Mouse (Mus musculus) neural tube, embryonic 11.5 days (tissue): ENCODE measurements around the gene Naa25. TPM values are rescaled to one million over a fixed set of nuclear protein-coding genes. Genes with fewer than 3 reads are reported as not detected.

Experiments
- ATAC-seq: fragments of 200-750 bp; cut with Nextera tagmentation; 2 replicates; pipeline ENCODE4 v1.8.0; 2017; ENCODE audit warnings: moderate number of reproducible peaks, mild to moderate bottlenecking, moderate TSS enrichment, moderate library complexity; ENCODE audit not compliant: insufficient read depth, low FRiP score, low TSS enrichment
- DNase-seq: peaks from one replicate; pipeline ENCODE4 v3.0.0-alpha.2; 2015; ENCODE audit warnings: low spot score
- H3K27ac ChIP-seq: fragments of 300-500 bp; sonication (generic); 2 replicates; pipeline ENCODE4 v1.5.1; 2014; ENCODE audit warnings: low read depth, mild to moderate bottlenecking, low read length
- H3K27me3 ChIP-seq: fragments of 300-500 bp; sonication (generic); 2 replicates; pipeline ENCODE4 v1.6.1; 2014; ENCODE audit warnings: mild to moderate bottlenecking, low read length, mixed read lengths; ENCODE audit not compliant: control insufficient read depth, insufficient read depth
- H3K36me3 ChIP-seq: fragments of 300-500 bp; sonication (generic); 2 replicates; pipeline ENCODE4 v1.6.1; 2014; ENCODE audit warnings: mild to moderate bottlenecking, low read length, moderate library complexity, mixed read lengths; ENCODE audit not compliant: control insufficient read depth, insufficient read depth
- H3K4me1 ChIP-seq: fragments of 300-500 bp; sonication (generic); 2 replicates; pipeline ENCODE4 v1.6.1; 2014; ENCODE audit warnings: low read length, mixed read lengths; ENCODE audit not compliant: control insufficient read depth, insufficient read depth
- H3K4me2 ChIP-seq: fragments of 300-500 bp; sonication (generic); 2 replicates; pipeline ENCODE4 v1.6.1; 2014; ENCODE audit warnings: low read depth, mild to moderate bottlenecking, moderate library complexity
- H3K4me3 ChIP-seq: fragments of 300-500 bp; sonication (generic); 2 replicates; pipeline ENCODE4 v1.5.1; 2014; ENCODE audit warnings: low read depth, low read length
- H3K9ac ChIP-seq: fragments of 300-500 bp; sonication (generic); 2 replicates; pipeline ENCODE4 v1.6.1; 2014; ENCODE audit warnings: mild to moderate bottlenecking, low read length
- H3K9me3 ChIP-seq: fragments of 300-500 bp; sonication (generic); 2 replicates; pipeline ENCODE4 v1.6.1; 2016; ENCODE audit warnings: low read length; ENCODE audit not compliant: control insufficient read depth
- WGBS: fragments of 180-500 bp; shearing (Covaris S2); extraction: QIAGEN DNeasy Blood & Tissue Kit; methylation state at CpG from one replicate; pipeline ENCODE4 v1.1.7; 2014; 5-methylcytosine and 5-hydroxymethylcytosine counted together
- polyA plus RNA-seq: library from polyadenylated mRNA; unstranded; fragments of >200 nt; fragmentation: Nextera tagmentation; extraction: Ambion mirVana; gene quantifications from 2 replicates; pipeline ENCODE4 v1.2.1, GENCODE M21; 2014

Naa25 gene
- polyA plus RNA-seq, 1 experiment from 2014 or later, result 57.0 TPM

GRCm38 (mm10) chr5:121400064-121400463 lies 2.3 kb downstream of the Naa25 start:
- Histone ChIP-seq H3K9ac (no peak overlapping the region), H3K27ac (no peak overlapping the region), H3K36me3 (no peaks in the 10 kb centered on the region; the same call in 1 of the 2 replicates), H3K27me3 (no peaks in the 10 kb centered on the region), H3K4me2 (no peak overlapping the region), H3K4me1 (peaks cover 6% of the 10 kb centered on the region; the same call in 1 of the 2 replicates), H3K9me3 (no peaks in the 10 kb centered on the region), H3K4me3 (no peak overlapping the region)
- no peak for ATAC-seq
- no peak for DNase-seq
- WGBS, result 82% methylated on average over 5 of the region's 5 CpGs

GRCm38 (mm10) chr5:121400849-121401248 lies 3.1 kb downstream of the Naa25 start:
- 91% methylated on average over 5 of the region's 5 CpGs for WGBS
- ATAC-seq, result no peak

GRCm38 (mm10) chr5:121407856-121408255 lies 10.1 kb downstream of the Naa25 start:
- Histone ChIP-seq H3K27ac (no peak overlapping the region), H3K36me3 (peaks cover 8% of the 10 kb centered on the region), H3K4me3 (no peak overlapping the region), H3K4me1 (no peaks in the 10 kb centered on the region), H3K9ac (no peak overlapping the region), H3K27me3 (no peaks in the 10 kb centered on the region), H3K4me2 (no peak overlapping the region), H3K9me3 (no peaks in the 10 kb centered on the region)
- WGBS, result 93% methylated on average over 8 of the region's 8 CpGs
- no peak for DNase-seq
- ATAC-seq, result no peak

More at GRCm38 (mm10) chr5:121400849-121401248, 3.1 kb downstream of the Naa25 start:
- no peak overlapping the region for H3K4me2 ChIP-seq
- H3K9me3 ChIP-seq, result no peaks in the 10 kb centered on the region
- no peak overlapping the region for H3K27ac ChIP-seq
- H3K27me3 ChIP-seq, result no peaks in the 10 kb centered on the region
- no peak overlapping the region for H3K4me3 ChIP-seq
- DNase-seq, result no peak
- no peaks in the 10 kb centered on the region; the same call in 1 of the 2 replicates for H3K36me3 ChIP-seq
- no peak overlapping the region for H3K9ac ChIP-seq
- peaks cover 6% of the 10 kb centered on the region; the same call in 1 of the 2 replicates for H3K4me1 ChIP-seq

- H3K36me3 ChIP-seq, result peaks cover 21% of the 10 kb centered on the region
These were observed 13.2 kb downstream of the Naa25 start for GRCm38 (mm10) chr5:121410975-121411374.

DNA sequence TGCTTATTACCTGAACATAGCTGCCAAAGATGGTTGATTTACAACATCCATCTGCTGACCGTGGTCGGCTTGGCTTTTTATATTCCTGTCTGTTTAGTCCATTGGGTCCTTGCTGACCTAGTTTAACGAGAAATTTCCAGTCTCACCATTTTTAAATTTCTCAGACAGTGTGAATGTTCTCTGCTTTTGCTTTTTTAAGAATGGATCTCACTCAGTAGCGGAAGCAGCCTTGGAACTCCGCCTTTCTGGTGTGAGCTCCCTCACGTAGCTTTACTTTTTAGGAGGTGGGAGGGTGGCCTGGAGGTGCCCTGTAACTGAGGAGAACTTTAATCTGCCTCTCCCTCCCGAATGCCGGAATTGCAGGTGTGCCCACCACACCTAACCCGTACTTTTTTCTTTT lies 23.0 kb downstream of the Naa25 start:
- no peaks in the 10 kb centered on the region for H3K9me3 ChIP-seq
- H3K36me3 ChIP-seq, result peaks cover 39% of the 10 kb centered on the region
- no peaks in the 10 kb centered on the region for H3K4me1 ChIP-seq
- 95% methylated on average over 9 of the region's 9 CpGs for WGBS
- DNase-seq (no peak), ATAC-seq (no peak)
- no peak overlapping the region for H3K4me2 ChIP-seq
- no peaks in the 10 kb centered on the region for H3K27me3 ChIP-seq
- no peak overlapping the region for H3K27ac ChIP-seq
- H3K4me3 ChIP-seq, result no peak overlapping the region
- no peak overlapping the region for H3K9ac ChIP-seq

More at GRCm38 (mm10) chr5:121410975-121411374, 13.2 kb downstream of the Naa25 start:
- no peak overlapping the region for H3K27ac ChIP-seq
- no peaks in the 10 kb centered on the region for H3K9me3 ChIP-seq
- H3K4me2 ChIP-seq, result no peak overlapping the region
- no peaks in the 10 kb centered on the region for H3K27me3 ChIP-seq
- H3K4me3 ChIP-seq, result no peak overlapping the region
- H3K4me1 ChIP-seq, result no peaks in the 10 kb centered on the region
- DNase-seq (no peak), ATAC-seq (no peak)
- 96% methylated on average over 4 of the region's 4 CpGs for WGBS
- H3K9ac ChIP-seq, result no peak overlapping the region

GRCm38 (mm10) chr5:121422787-121423186 lies 25.1 kb downstream of the Naa25 start:
- Histone ChIP-seq H3K4me3 (no peak overlapping the region), H3K9me3 (no peaks in the 10 kb centered on the region), H3K27me3 (no peaks in the 10 kb centered on the region), H3K36me3 (peaks cover 44% of the 10 kb centered on the region), H3K27ac (no peak overlapping the region), H3K4me2 (no peak overlapping the region), H3K9ac (no peak overlapping the region), H3K4me1 (no peaks in the 10 kb centered on the region)
- no peak for DNase-seq
- WGBS, result 93% methylated on average over 6 of the region's 6 CpGs
- ATAC-seq, result no peak

- no peak for ATAC-seq
- H3K36me3 ChIP-seq, result peaks cover 42% of the 10 kb centered on the region
- H3K4me3 ChIP-seq, result no peak overlapping the region
- H3K9ac ChIP-seq, result no peak overlapping the region
- no peak overlapping the region for H3K4me2 ChIP-seq
- 94% methylated on average over 10 of the region's 10 CpGs for WGBS
- no peak overlapping the region for H3K27ac ChIP-seq
- H3K27me3 ChIP-seq, result no peaks in the 10 kb centered on the region
- no peaks in the 10 kb centered on the region for H3K4me1 ChIP-seq
- H3K9me3 ChIP-seq, result no peaks in the 10 kb centered on the region
- DNase-seq, result no peak
These were observed 25.6 kb downstream of the Naa25 start for GRCm38 (mm10) chr5:121423297-121423696.

DNA sequence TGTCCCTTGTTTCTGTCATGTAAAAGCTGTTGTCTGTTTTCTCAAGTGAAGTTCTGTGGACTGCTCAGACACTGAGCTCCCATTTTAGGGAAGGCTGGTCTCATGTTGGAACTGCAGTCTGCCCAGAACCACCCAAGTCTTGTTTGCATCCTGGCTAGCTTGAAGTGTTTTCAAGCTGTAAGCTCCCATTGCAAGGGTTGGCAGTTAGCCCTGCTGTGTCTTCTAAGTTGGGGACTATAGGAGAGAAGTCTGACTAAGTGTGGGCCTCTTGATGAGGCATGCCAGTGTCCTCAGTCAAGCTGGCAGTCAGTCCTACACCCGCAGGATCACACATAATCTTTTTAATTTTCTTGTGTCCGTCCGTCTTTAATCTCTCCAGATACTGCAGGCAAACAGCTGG lies 31.2 kb downstream of the Naa25 start:
- ATAC-seq (no peak), DNase-seq (no peak)
- Histone ChIP-seq H3K9me3 (no peaks in the 10 kb centered on the region), H3K27me3 (no peaks in the 10 kb centered on the region), H3K4me3 (no peak overlapping the region), H3K4me1 (no peaks in the 10 kb centered on the region), H3K27ac (no peak overlapping the region), H3K36me3 (peaks cover 54% of the 10 kb centered on the region), H3K9ac (no peak overlapping the region), H3K4me2 (no peak overlapping the region)
- 94% methylated on average over 3 of the region's 3 CpGs for WGBS

- no peaks in the 10 kb centered on the region for H3K9me3 ChIP-seq
- no peak overlapping the region for H3K4me3 ChIP-seq
- no peak overlapping the region for H3K27ac ChIP-seq
- DNase-seq, result no peak
- peaks cover 41% of the 10 kb centered on the region for H3K36me3 ChIP-seq
- no peak overlapping the region for H3K4me2 ChIP-seq
- H3K9ac ChIP-seq, result no peak overlapping the region
- 91% methylated on average over 5 of the region's 5 CpGs for WGBS
- no peak for ATAC-seq
- no peaks in the 10 kb centered on the region for H3K4me1 ChIP-seq
- H3K27me3 ChIP-seq, result no peaks in the 10 kb centered on the region
These were observed 40.4 kb downstream of the Naa25 start for GRCm38 (mm10) chr5:121438131-121438530.
